Mouse (Mus musculus) cerebellum, adult 9-11 months (tissue): ENCODE measurements around the gene Adk.

Source experiments
- DNase-seq: peaks from one replicate; pipeline ENCODE4 v3.0.0; 2022

Gene Adk

GRCm38 (mm10) chr14:21052112-21052780 is at the start of gene Adk, which contains the start of gene Ap3m1:
Gene Adk (plus strand): TSS chr14:21052574.
Gene Ap3m1 (minus strand): TSS chr14:21052508.
- DNase-seq: peak; percentile 92

- no peak for DNase-seq
Measured at GRCm38 (mm10) chr14:21013800-21014334, 38.5 kb upstream of the Adk start.

GRCm38 (mm10) chr14:21017871-21018270 is 34.5 kb upstream of the Adk start:
- no peak for DNase-seq

GRCm38 (mm10) chr14:21018977-21019376 is 33.4 kb upstream of the Adk start:
- peak; percentile 10 for DNase-seq

GRCm38 (mm10) chr14:21020435-21020834 is 31.9 kb upstream of the Adk start:
- DNase-seq: peak; percentile 30

GRCm38 (mm10) chr14:21027542-21027941 is 24.8 kb upstream of the Adk start:
- DNase-seq: no peak

GRCm38 (mm10) chr14:21029025-21029659 is 23.2 kb upstream of the Adk start:
- DNase-seq: no peak

GRCm38 (mm10) chr14:21031783-21032511 is 20.4 kb upstream of the Adk start:
- DNase-seq: no peak

GRCm38 (mm10) chr14:21034271-21034670 is 18.1 kb upstream of the Adk start:
- DNase-seq: no peak

GRCm38 (mm10) chr14:21034791-21035190 is 17.6 kb upstream of the Adk start:
- no peak for DNase-seq

GRCm38 (mm10) chr14:21039077-21039476 is 13.3 kb upstream of the Adk start:
- no peak for DNase-seq

GRCm38 (mm10) chr14:21039623-21040022 is 12.8 kb upstream of the Adk start:
- DNase-seq: no peak

- no peak for DNase-seq
Measured at GRCm38 (mm10) chr14:21047840-21048239, 4.5 kb upstream of the Adk start.

- DNase-seq: no peak
Measured at GRCm38 (mm10) chr14:21048879-21049278, 3.5 kb upstream of the Adk start.

GRCm38 (mm10) chr14:21050734-21051133 is 1.6 kb upstream of the Adk start:
- DNase-seq: peak; percentile 30

GRCm38 (mm10) chr14:21051380-21052111 is 828 bp upstream of the Adk start:
- DNase-seq: no peak

GRCm38 (mm10) chr14:21052781-21053130 is 382 bp downstream of the Adk start:
- DNase-seq: peak; percentile 88

- no peak for DNase-seq
Measured at GRCm38 (mm10) chr14:21053151-21053550, 777 bp downstream of the Adk start.

GRCm38 (mm10) chr14:21053586-21053985 is 1.2 kb downstream of the Adk start:
- peak; percentile 43 for DNase-seq

- no peak for DNase-seq
Measured at GRCm38 (mm10) chr14:21058972-21059371, 6.6 kb downstream of the Adk start.

GRCm38 (mm10) chr14:21062766-21063513 is 10.6 kb downstream of the Adk start:
- no peak for DNase-seq

- DNase-seq: no peak
Measured at GRCm38 (mm10) chr14:21064321-21064720, 11.9 kb downstream of the Adk start.
